Mouse (Mus musculus) Muller cell, postnatal 12 days (primary cell): ENCODE data around the gene Dlgap4.

Experiments used
- DNase-seq: peaks from one replicate; pipeline ENCODE4 v3.0.0-alpha.2; 2015; ENCODE audit errors: inconsistent ontology term

Gene Dlgap4

DNA sequence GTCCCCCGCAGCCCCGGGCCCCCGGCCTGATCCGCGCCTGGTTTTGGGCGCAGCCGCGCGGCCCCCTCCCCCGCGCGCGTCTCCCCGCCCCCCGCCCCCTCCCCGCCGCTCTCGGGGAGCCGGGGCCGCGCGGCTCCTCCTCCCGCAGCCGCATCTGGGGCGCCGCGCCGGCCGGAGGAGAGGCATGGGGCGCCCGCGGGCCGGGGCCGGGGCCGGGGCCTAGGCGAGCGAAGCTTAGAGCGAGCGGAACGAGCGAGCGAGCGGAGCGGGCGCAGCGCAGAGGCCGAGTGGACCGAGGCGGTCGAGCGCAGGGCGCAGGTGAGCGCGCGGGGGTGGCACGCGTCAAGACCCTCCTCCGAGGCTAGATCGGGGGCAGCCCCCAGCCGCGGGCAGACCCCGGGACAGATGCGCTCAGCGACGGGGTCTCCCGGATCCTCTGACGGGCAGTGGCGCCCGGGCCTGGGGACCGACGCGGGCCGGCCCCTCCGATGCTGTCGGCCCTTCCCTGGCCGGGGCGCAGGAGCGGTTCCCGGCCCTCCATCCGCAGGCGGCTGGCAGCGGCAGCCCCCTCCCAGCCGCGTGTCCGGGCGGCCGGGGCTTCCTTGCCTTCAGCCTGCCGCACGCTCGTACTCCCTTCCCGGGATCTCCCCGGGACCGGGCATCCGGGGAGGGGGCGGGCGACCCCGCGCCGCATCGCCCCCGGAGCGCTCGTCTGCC is at the start of gene Dlgap4:
Gene Dlgap4 (plus strand): TSS at position 165 of the 717 bp plus-strand sequence.
- peak; percentile 79 for DNase-seq

DNA sequence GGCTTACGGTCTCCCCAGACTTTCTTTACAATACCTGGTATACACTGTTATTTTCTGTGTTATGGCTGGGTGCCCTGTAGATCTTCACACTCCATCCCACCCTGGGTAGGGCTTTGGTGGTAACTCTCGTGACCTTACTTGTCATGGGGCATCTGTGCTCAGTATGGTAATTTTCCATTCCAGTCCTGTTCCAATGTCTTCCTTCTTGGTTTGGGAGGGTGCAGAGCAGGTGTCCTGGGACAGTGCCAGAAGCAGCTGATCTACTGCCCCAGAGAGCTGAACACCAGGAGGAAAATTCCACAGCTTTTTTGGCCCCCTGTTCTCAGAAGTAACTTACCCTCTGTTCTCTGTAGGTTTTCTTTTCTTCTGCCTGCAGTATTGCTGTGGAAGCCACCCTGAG is 47.0 kb upstream of the Dlgap4 start:
- no peak for DNase-seq

GRCm38 (mm10) chr2:156568647-156569046 is 44.9 kb upstream of the Dlgap4 start:
- DNase-seq = no peak

DNA sequence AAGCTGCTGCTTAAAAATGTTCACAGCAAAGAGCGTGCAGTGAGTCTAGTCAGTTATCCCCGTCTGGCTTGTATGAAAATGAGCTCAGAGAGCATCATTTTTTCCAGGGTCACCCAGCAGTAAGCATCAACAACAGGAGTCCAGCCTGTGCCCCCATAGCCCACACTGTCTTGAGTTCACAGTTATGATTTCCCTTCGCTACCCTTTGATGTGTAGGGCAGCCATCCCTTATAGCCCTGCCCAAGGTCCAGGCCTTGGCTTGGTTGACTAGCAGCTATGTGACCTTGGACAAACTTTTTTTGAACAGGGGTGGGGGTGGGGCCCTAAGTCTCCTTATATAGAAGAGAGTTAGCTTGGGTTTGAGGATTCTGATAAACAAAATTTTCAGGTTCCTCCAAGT is 44.2 kb upstream of the Dlgap4 start:
- DNase-seq = no peak

GRCm38 (mm10) chr2:156571521-156571920 is 42.0 kb upstream of the Dlgap4 start:
- no peak for DNase-seq

- DNase-seq = no peak
Observed at GRCm38 (mm10) chr2:156576850-156577587, 36.5 kb upstream of the Dlgap4 start.

DNA sequence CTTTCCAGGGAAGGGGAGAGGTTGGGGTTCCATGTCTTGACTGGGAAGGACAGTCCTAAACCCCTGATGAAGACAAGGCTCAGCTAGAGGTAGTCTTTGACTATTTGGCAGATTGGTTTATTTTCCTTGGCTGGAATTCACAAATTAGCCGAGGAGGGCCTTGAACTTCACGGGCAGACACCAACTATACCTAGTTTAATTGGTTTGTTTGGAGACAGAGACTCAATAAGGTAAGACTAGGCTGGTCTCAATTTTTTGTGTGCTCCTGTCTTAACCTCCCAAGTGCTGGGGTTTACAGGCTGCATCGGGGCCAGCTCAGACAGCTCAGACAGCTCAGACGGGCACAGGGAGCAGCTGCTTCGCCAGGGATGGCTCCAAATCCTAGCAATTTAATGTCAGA is 33.0 kb upstream of the Dlgap4 start:
- no peak for DNase-seq

DNA sequence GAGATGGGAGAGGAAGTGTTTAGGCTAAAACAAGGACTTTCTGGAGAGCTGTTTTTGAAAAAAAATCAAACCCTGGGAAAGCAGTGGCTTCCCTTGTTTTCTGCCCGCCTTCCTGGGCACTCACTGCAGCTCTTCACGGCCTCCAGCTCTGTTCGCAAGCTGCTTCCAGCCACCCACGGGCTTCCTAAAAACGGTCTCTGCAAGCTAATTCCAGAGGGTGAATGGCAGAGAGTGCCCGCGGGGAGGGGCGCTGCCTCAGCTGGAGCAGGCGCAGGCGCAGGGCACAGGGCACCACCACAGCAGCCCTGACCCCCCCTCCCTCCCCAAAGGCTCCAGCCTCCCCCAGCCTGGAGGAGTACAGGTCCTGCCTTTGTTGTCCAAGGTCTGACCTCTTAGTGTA is 32.3 kb upstream of the Dlgap4 start:
- peak; percentile 51 for DNase-seq

DNA sequence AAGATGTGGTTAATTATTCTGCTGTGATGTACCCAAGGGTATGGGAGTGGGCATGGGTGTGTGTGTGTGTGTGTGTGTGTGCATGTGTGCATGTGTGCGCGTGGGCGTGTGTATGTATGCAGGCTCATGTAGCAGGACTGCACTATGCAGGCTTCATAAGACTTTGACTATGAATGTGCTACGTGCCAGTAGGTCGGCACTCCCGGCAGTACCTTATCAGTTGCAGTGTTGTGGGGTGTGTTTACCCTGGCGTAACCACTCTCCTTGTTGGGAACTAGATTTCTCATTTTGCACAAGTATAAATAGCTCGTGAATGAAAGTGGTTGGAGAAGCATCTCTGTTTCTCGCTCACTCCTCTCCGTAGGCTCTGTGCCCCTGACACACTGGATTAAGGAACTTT is 30.6 kb upstream of the Dlgap4 start:
- no peak for DNase-seq

GRCm38 (mm10) chr2:156584154-156584796 is 29.2 kb upstream of the Dlgap4 start:
- DNase-seq = peak; percentile 47

DNA sequence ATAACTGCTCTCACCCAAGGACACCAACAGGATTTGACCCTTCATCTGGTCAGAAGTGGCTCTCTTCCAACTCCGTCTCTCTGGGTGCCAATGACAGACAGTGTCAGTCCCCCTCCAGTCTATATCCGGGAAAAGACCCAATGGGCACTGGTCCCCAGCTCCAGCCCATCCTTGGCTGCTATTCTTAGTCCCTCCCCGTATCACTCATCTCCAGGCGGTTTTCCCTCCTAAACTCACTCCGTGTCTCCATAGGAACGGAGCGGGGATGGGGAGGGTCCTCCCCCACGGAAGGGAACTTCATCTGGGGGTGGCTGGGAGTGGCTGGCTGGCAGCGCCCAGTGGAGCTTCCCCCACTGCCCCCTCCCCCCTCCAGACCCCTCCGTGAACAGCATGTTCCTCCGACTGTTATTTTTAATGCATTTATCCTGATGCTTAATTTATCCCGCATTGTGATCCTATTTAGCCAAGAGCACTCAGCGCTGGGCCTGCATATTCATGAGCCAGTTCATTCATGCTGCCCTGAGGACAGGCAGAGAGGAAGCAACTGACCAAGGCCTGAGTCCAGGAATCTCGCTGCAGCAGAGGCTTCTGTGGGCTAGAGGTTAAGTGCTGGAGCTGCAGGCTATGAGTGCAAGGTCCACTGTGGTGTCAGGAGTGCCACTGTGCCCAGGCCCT is 28.6 kb upstream of the Dlgap4 start:
- peak; percentile 53 for DNase-seq

DNA sequence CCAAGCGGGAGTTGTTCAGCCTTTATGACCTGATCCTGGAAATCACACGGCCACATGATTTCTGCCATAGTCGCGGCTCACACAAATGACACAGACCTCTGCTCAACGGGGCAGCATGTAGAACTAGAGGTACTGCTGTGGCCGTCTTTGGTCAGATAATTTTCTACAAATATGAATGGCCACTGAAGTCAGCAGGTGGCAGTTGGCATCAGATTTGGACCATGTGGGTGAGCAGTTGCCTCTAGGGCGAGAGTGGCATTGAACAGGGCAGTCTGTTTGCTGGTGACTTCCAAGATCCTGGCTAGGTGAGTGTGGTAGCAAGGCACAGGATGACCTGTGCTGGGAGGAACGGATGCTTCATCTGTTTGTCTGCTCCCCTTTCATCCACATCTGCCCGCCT is 24.0 kb upstream of the Dlgap4 start:
- DNase-seq = no peak

- DNase-seq = peak; percentile 92
Observed at GRCm38 (mm10) chr2:156594987-156595490, 18.5 kb upstream of the Dlgap4 start.

DNA sequence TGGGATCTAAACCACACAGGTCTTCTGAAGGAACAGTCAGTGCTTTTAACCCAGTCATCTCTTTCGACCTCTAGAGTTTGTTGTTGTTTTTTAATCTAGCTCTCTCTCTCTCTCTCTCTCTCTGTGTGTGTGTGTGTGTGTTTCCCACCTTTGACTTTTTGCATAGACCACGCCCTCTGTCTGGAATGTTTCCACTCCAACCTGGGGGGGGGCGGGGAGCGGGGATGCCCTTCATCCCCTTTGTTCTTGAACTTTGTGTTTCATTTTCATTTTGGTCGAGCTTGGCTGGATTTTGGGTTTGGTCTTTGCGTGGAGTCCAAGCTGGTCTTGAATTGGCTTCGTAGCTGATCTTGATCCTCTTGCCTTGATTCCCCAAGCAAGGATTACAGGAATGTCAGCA is 10.9 kb upstream of the Dlgap4 start:
- DNase-seq = no peak

- no peak for DNase-seq
Observed at GRCm38 (mm10) chr2:156603671-156604070, 9.8 kb upstream of the Dlgap4 start.

DNA sequence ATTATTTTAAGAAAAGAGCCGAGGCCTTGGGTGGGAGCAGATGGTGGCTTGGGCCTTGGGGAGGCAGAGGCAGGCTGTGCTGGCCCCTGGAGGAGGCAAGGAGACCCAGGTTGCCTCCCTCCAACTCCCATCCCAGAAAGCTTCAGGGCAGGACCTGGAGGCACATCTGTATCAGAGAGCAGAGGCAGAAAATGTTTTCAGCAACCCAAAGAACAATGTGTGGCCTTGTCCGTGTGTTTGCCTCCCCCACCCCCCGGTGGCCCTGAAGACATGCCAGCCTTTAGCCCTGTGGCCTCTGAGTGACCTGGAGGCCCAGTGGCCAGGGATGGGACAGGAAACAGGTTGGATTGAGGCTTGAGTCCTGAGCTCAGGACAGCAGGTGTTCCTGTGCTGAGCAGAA is 8.4 kb upstream of the Dlgap4 start:
- no peak for DNase-seq

- peak; percentile 61 for DNase-seq
Observed at GRCm38 (mm10) chr2:156605971-156606370, 7.5 kb upstream of the Dlgap4 start.

- DNase-seq = peak; percentile 87
Observed at GRCm38 (mm10) chr2:156613081-156613540, 394 bp upstream of the Dlgap4 start.

- DNase-seq = no peak
Observed at GRCm38 (mm10) chr2:156614258-156614556, 702 bp downstream of the Dlgap4 start.

GRCm38 (mm10) chr2:156614661-156615654 is 1.5 kb downstream of the Dlgap4 start:
- no peak for DNase-seq

- DNase-seq = no peak
Observed at GRCm38 (mm10) chr2:156616513-156616912, 3.0 kb downstream of the Dlgap4 start.
